Mouse (Mus musculus): ENCODE results near the gene Fscn2.
"Not testable (repeated sequence)": the region's sequence is repeated elsewhere in the genome, so short reads cannot be mapped to it uniquely, and the experiment has no call there.

Gene Fscn2

DNA sequence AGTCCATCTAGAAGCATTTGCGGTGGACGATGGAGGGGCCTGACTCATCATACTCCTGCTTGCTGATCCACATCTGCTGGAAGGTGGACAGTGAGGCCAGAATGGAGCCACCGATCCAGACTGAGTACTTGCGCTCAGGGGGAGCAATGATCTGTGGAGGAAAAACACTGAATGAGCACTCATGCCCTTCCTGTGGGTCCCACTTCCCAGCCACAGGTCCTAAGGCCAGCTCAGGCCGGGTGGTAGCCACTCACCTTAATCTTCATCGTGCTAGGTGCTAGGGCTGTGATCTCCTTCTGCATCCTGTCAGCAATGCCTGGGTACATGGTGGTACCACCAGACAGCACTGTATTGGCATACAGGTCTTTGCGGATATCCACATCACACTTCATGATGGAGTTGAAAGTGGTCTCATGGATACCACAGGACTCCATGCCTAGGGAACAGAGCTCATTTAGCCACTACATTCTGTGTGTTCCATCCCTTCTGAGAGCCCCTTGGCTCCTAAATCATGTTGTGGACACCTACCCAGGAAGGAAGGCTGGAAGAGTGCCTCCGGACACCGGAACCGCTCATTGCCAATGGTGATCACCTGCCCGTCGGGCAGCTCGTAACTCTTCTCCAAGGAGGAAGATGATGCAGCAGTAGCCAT lies 14.8 kb upstream of the Fscn2 start:
- DNase-seq, result peak; percentile 35

DNA sequence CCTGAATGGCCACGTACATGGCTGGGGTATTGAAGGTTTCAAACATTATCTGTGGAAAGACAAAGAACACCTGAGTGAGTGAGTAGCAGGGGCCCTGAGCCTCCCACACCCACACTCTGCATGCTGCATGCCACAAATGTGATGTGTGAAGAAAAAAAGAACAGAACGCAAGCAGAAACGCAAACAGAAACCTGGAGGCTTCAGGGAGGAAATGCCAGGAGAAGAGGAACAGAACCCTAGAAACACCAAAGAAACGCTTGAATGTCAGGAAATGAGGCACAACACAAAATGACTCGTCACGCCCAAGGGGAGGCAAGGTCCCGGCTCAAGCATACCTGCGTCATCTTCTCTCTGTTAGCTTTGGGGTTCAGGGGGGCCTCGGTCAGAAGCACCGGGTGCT lies 14.0 kb upstream of the Fscn2 start:
- DNase-seq, result peak; percentile 55

DNA sequence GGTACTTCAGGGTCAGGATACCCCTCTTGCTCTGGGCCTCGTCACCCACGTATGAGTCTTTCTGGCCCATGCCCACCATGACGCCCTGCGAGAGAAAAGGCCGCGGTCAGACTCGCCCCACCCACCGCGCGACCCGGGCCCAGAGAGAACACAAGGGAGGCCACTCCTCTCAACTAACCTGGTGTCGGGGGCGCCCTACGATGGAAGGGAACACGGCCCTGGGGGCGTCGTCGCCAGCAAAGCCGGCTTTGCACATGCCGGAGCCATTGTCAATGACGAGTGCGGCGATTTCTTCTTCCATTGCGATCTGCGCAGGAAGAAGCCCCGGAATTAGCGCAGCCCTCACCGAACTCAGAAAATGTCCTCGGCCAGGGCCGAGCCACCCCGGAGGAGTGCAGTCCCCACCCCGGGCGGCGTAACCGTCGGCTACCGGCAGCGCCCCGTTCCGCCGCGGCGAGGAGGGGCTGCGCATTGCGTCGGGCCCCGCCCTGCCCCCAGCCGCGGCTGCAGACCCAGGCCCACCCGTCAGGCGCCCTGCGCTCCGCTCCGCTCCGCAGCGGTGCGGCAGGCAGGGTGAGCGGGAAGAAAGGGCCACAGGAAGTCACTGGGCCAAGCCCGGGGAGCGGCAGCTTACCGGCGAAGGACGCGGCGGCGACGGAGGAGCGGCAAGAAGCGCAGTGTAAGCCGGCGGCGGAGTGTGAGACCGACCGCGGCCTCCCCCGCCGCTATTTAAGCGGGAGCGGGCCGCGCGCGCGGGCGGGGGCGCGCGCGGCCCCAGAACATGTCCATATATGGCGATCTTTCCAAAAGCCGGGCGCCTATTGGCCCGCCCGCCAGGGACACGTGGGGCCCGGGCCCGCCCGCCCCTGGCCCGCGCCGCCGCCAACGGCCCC lies 13.3 kb upstream of the Fscn2 start, which contains the start of gene Actg1:
Actg1 (minus strand) TSS at position 752 of the 893 bp plus-strand sequence.
- DNase-seq, result peak; percentile 86

DNA sequence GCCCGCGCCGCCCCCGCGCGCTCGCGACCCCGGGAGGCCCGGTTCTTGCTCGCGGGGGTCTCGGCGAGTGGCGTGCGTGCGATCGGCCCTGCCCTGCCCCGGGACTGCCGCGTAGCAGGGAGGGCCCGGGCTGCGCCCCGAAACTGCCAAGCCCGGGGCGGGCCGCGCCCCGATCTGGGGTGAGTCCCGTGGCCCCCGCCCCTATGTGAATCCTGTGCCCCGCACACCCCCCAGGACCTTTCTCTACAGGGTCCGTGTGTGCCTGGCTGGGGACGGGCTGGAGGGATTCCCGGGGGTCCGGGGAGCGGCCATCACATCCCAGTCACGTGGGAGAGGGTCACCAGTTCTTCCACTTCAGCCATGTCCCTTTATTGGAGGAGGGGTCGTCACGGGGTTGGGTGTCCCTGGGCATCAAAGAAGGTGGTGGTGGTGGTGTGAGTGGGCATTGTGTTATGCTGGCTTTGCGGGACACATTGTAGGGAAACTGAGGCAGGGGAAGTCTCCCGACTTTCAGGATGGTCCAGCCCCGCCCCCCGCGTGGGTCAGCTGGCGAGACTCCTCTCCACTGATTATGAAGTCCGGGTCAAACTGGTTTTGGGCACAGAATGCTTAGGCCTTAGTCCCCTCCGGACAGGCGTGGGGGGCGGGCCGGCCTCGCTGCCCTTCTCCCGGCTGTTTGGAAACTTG lies 12.5 kb upstream of the Fscn2 start:
- DNase-seq, result no peak

DNA sequence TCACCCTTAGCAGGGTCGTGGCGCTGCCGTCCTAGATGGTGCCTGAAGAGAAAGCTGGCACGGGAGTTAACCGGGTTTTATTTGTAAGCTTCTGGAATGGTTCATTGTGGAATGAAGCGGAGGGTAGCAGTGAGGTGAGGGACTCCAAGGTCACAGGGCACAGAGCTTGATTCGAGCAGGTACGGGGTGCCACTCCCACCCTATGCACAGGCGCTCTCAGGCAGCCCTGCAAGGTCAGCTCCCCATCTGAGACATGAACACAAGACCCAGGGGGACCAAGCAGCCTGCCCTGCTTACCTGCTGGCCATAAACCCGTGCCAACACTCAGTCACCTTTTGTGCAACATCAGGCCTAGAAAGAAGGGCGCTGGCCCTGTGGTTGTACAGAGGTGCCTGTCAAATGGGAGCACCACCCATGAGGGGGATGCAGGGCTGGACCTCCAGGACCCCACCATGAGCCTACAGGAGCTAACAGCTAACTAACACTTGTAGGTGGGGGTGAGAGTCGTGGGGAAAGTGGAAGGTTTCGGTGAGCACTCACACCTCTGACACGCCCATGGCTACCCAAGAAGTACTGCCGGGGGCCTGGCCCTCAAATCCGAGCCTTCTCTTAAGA lies 11.9 kb upstream of the Fscn2 start:
- DNase-seq, result peak; percentile 82

DNA sequence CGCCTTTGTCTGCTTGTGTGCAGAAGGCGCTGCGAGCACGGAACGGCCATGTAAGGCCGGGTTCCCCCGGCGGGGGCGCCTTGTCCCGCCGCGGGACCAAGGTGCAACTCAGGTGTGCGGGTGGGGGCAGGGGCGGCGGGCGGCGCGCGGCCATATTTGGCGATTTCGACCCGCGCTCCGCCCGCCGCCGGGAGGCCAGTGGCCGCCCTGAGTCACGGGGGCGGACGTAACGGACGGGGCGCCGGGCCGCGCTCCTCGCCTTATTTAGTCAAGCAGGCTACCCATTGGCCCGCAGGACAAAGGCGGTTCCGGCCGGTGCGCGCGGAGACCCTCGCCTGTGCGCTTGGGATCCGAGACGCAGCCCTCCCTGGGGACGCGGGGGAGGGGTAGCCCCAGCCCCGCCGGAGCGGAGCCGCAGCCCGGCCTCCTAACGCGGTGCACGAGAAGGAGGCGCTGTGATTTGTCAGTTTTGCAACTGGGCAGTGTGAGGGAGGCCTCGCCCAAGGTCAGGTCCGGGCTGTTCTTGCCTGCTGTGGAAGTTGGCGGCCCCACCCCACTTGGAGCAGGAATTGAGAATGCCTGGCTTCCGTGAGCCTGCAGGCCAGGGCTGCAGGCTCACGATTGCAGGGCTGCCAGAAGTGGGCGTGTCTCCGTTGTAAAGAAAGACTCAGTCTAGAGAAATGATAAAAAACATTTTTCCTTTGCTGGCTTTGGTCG lies 11.2 kb upstream of the Fscn2 start:
- peak; percentile 93 for DNase-seq

DNA sequence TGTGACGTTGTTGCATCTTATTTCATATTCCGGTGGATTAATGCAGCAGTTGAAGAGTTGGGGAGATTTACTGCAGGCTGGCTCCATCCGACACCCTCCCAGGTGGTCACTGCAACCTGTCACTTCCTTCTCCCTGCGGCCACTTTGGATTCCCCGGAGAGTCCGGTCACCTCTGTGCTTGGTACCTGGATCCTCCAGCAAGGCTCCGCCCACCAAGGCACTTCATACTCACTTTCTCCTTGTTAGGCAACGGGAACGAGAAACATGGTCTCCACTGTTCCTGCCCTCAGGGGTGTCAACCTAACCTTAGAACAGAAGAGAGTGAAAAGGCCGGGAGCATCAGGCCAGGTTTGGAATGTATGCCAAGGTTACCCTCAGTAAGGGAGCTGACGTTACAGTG lies 10.6 kb upstream of the Fscn2 start:
- DNase-seq, result peak; percentile 60

DNA sequence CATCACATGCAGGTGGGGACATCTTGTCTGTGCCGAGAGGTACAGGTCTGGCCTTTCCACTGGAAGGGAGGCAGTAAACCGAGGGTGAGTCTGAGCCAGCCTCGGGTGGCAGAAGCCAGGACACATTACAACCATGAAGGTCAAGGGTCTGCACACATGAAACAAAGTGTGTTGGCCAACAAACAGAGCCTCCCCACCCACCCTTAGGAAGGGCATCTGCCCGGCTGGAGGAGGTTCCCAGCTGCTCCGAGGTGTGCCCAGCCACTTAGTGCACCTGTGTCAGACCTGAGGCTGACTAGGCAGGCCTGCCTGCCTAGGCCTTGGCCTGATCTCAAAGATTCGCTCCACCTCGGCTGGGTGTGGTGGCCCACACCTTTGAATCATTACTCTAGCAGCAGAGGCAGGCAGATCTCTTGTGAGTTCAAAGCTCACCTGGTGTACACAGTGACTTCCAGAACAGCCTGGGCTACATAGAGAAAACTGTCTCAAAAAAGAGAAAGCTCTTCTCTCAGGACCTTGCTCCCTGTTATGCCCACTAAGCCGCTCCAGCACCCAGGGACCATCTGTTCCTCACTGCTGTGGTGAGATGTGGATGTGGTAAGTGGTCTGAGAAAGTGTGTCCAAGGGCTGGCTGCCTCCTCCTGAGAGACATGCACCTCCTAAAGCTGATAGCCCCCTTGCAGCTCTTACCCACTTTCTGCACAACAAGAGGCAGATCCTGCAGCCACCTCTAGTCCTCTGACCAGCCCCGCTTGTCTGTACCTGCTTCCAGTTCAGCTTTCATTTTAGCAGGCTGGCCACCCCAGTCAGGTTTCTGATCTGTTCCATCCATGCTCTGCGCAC lies 9.9 kb upstream of the Fscn2 start:
- peak; percentile 53 for DNase-seq

DNA sequence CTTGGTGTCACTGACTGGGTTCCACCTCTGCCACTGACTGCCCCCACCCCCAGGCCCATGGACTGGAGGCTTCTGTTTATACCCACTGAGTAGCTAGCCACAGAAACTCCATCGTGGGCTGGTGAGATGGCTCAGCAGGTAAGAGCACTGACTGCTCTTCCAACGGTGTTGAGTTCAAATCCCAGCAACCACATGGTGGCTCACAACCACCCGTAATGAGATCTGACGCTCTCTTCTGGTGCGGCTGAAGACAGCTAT lies 9.3 kb upstream of the Fscn2 start:
- not testable (repeated sequence) for DNase-seq

DNA sequence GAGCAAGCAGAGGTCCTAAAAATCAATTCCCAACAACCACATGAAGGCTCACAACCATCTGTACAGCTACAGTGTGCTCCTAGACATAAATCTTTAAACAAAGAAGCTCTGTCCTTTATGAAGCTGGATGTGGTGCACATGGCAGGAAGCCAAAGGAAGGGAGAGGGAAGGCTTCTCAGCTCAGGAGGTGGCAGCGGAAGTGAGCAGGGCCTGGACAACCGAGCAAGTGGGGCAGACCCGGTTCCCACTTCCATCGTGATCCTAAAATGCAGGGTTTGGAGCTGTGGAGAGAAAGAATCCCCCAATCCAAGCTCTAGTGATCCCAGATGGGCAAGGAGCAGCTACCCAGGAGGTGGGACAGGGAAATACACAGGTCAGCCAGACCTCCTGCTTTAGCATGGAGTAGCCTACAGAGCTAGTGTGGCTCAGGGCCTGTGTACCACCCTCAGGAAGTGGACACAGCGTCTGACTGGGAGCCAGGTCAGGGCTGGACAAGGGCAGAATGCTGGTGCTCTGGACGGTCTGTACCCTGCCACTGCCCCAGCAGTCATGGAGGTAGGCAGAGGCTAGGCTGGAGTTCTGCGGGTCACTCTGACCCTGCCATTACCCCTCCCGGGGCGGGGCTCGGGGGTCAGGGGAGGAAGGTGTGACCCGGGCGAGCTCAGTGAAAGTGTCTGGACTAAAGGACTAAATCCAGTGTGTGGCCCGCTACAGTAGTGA lies 8.6 kb upstream of the Fscn2 start:
- DNase-seq, result peak; percentile 28

DNA sequence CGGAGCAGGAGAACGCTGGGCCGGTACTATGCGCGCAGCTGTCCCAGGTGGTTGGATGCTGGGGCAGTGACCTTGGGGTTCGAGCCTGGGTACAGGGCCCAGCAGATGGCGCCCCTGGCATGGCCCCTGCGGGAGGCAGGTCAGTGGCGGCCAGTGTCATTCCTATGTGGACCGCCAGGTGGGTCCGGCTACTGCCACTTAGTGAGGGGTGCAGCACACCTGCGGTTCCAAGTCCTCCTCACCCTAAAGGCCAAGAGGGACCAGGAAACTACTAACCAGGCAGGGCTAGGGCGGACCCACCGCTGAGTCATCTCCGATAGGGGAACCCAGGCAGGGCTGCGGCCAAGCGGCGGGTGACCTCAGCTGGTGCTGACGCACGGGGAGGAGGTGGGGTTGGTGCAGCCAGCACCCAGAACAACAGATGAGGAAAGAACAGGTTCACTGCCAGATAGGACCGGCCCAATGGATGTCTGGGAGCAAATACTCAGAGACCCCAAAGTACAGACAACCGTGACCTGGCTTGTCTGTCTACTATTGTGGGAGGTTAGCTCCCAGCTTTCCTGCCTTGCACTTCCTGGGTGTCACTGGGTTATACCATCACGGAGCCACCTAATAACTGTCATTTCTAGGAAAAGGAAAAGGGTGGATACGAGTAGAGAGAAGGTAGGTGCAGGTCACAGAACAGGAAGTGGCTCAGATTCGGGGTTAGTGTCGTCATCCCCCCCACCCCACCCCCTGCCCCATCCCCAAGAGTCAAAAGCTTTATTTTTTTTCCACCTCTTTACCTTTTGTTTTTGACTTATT lies 7.6 kb upstream of the Fscn2 start:
- DNase-seq, result peak; percentile 91

DNA sequence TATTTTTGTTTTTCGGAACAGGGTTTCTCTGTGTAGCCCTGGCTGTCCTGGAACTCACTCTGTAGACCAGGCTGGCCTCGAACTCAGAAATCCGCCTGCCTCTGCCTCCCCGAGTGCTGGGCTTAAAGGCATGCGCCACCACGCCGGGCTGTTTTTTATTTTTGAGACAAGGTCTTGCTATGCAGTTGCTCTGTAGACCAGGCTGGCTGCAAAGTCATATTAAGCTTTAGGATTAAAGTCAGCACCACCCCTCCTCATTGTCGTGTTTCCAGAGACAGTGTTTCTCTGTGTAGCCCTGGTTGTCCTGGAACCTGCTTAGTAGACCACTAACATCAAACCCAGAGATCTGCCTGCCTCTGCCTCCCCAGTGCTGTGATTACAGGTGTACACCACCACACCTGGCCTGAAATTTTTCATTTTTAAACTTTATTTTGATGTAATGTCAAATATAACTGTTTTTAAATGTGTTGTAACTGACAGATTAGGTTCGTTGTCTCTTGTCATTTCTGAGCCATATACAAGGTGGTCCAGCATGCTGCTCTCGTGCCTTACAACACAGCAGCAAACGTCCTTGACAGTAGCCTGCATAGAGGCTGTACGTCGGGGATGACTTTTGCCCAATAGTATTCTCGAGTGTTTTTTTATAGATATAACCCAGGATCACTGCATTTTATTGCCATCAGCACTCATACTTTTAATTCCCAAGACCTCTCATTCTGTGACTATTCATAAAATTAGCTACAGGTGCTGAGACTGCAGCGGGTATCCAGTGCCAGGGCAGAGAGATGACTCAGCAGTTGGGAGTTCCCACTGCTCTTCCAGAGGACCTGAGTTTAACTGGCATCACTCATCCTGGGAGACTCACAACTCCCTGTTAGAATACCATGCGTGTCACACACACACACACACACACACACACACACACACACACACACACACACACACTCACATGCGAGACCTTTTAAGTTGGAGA lies 6.7 kb upstream of the Fscn2 start:
- no peak for DNase-seq

DNA sequence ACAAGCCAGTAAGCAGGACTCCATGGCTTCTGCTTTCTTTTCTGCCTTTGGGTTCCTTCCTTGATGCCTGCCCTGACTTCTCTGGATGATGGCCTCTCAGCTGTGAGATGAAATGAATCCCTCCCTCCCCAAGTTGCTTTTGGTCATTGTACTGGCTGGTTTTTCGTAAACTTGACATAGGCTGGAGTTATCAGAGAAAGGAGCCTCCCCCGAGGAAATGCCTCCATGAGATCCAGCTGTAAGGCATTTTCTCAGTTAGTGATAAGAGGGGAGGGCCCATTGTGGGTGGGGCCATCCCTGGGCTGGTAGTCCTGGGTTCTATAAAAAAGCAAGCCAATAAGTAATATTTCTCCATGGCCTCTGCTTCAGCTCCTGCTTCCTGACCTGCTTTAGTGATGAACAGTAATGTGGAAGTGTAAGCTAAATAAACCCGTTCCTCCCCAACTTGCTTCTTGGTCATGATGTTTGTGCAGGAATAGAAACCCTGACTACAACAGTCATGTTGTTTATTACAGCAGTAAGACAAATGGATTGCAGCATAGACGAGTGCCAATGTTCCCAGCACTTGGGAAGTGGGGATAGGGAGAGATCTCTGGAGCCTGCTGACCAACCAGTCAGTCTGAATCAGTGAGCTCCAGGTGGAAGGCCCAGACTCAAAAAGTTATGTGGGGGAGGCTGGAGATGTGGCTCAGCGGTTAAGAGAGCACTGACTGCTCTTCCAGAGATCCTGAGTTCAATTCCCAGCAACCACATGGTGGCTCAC lies 5.9 kb upstream of the Fscn2 start:
- no peak for DNase-seq

DNA sequence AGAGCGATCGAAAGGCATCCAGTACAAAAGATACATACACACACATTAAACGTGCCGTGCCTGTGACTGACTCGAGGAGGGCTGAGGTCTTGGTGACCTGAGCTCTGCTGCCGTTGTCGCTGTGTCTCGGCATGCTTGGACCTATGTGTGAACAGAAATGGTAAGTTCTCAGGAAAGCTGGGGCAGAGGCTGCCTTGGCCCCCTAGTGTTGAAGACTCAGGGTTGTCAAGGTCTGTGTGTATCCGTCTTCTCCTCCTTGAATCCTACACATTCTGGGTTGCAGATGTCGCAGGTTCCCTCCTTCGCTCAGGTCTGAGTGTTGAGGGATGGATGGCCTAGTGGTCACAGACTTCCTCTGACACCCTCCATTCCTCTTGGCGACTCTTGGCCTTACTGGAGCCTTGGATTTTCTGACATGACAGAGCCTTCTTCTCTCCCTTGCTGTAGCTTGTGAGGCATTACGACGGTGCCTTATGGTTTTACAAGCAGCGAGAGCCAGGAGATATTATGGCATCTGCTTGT lies 5.0 kb upstream of the Fscn2 start:
- DNase-seq, result no peak

DNA sequence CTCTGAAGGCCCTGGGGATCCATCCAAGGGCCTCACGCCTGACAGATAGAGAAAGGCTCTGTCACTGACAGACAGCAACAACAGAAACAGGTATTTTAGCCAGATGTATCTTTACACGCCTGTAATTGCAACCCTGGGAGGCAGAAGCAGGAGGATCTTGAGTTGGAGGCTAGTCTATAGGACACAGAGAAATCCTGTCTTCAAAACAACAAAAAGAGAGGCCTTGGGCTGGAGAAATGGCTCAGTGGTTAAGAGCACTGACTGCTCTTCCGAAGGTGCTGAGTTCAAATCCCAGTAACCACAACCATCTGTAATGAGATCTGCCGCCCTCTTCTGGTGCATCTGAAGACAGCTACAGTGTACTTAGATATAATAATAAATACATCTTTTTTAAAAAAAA lies 4.4 kb upstream of the Fscn2 start:
- DNase-seq, result no peak

DNA sequence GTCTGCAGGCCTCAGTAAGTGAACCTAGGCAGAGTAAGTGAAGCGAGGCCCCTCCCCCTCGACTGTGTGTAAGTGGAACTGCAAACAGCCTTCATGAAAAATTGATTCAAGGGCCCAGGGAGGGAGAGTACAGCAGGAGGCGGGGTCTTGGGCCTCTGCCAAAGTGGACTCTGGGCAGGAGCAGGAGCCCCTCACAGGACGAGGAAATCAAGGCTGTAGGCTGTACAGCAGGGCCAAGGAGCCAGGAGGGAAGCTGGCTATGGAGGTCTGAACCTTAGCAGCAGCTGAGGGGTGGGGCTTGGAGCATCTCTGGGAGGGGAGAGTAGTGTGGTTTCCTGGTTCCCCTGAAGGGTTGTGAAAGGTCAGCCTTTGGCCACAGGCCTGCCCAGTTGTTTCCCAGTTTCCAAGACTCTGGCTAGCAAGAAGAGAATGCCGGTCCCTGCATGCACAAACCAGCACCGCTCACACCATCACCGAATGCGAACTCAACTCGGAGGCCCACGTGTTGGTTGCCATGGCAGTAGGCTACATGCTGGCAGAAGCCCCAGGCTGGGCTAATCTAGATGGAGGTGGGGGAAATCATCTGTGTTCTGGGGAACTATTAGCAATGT lies 3.4 kb upstream of the Fscn2 start:
- DNase-seq, result peak; percentile 46

DNA sequence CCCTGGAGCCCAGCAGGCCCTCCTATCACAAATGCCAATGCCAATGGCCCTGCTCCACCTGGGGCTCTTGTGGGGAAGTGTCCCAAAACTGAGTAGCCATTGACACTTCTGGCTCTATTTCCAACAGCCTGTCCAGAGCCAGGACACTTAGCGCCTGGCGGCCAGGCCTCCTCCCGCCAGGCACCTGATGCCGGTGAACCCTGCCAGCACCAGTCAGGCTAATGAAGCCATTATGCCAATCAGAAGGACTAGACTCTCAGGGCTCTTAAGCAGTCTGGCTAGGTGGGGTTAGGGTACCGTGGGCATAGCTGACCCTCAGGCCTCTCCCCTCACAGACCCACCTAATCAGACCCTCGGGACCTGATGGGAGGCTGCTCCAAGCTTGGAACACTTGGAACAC lies 1.9 kb upstream of the Fscn2 start:
- DNase-seq, result peak; percentile 34

DNA sequence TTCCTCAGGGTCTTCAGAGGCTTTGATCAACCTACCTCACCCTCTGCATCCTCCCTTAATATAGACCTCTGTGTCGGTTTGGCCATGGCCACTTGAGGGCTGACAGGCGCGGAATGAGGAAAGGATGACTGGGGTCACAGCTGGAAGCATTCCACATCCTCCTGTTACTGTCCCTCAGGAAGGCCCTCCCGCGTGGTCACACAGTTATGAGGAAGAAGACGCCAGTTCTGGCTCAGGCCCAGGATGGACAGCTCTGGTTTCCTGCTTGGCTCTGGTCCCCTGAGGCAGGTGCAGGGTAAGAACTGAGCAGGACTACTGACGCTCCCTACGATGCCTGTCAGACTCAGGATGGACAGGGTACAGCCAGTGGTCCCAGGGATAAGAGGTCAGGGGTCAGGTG lies 1.3 kb upstream of the Fscn2 start:
- peak; percentile 51 for DNase-seq

All from kidney, adult 18-20 months (tissue).